Mouse (Mus musculus): ENCODE measurements around the gene Nudt8.
"Not testable (repeated sequence)": the region's sequence is repeated elsewhere in the genome, so short reads cannot be mapped to it uniquely, and the experiment has no call there.

GRCm38 (mm10) chr19:4044109-4044508 lies 43.7 kb downstream of the Nudt8 start:
- TF ChIP-seq ZNF384 (IDR thresholded peaks at IDR 0.05; ENCODE audit: low read depth, low read length); ZC3H11A (IDR thresholded peaks at IDR 0.05; ENCODE audit: borderline replicate concordance, low read depth, low read length); HCFC1 (IDR thresholded peaks at IDR 0.05; ENCODE audit: borderline replicate concordance, insufficient read depth, low read length): not testable (repeated sequence)
